Mouse (Mus musculus) hindbrain, postnatal 0 days (tissue): ENCODE results near the gene Rrp12. TPM values are rescaled to one million over a fixed set of nuclear protein-coding genes. Genes with fewer than 3 reads are reported as not detected.

Experiments used
- ATAC-seq: fragments of 200-750 bp; cut with Nextera tagmentation; 2 replicates; pipeline ENCODE4 v1.8.0; 2017; ENCODE audit warnings: mild to moderate bottlenecking, moderate TSS enrichment, moderate library complexity
- DNase-seq: peaks from one replicate; pipeline ENCODE4 v3.0.0-alpha.2; 2015; ENCODE audit warnings: low spot score
- H3K27ac ChIP-seq: fragments of 300-500 bp; sonication (generic); 2 replicates; pipeline ENCODE4 v1.5.1; 2014; ENCODE audit warnings: mild to moderate bottlenecking
- H3K27me3 ChIP-seq: fragments of 300-500 bp; sonication (generic); 2 replicates; pipeline ENCODE4 v1.6.1; 2014; ENCODE audit warnings: low read length, mixed read lengths; ENCODE audit not compliant: insufficient read depth
- H3K36me3 ChIP-seq: fragments of 300-500 bp; sonication (generic); 2 replicates; pipeline ENCODE4 v1.6.1; 2014; ENCODE audit warnings: low read length, mixed read lengths; ENCODE audit not compliant: insufficient read depth
- H3K4me1 ChIP-seq: fragments of 300-500 bp; sonication (generic); 2 replicates; pipeline ENCODE4 v1.6.1; 2014; ENCODE audit warnings: antibody characterized with exemption, low read length, mixed read lengths; ENCODE audit not compliant: insufficient read depth
- H3K4me2 ChIP-seq: fragments of 300-500 bp; sonication (generic); 2 replicates; pipeline ENCODE4 v1.6.1; 2014; ENCODE audit warnings: low read depth, mild to moderate bottlenecking, low read length, moderate library complexity, mixed read lengths
- H3K4me3 ChIP-seq: fragments of 300-500 bp; sonication (generic); 2 replicates; pipeline ENCODE4 v1.5.1; 2014; ENCODE audit warnings: low read length
- H3K9ac ChIP-seq: fragments of 300-500 bp; sonication (generic); replicated peaks from 2 replicates; pipeline ENCODE4 v1.6.1; 2014; ENCODE audit warnings: mild to moderate bottlenecking, low read length, moderate library complexity, mixed read lengths
- H3K9me3 ChIP-seq: fragments of 300-500 bp; sonication (generic); 2 replicates; pipeline ENCODE4 v1.6.1; 2016; ENCODE audit warnings: low read length, mixed read lengths
- CTCF ChIP-seq: IDR thresholded peaks from 2 replicates; pipeline ENCODE4 v1.5.1; 2016; ENCODE audit warnings: antibody characterized with exemption, control low read depth, low read depth
- WGBS: fragments of 180-500 bp; shearing (Covaris S2); extraction: QIAGEN DNeasy Blood & Tissue Kit; methylation state at CpG from one replicate; pipeline ENCODE4 v1.1.7; 2014; 5-methylcytosine and 5-hydroxymethylcytosine counted together
- polyA plus RNA-seq: library from polyadenylated mRNA; unstranded; fragments of >200 nt; fragmentation: Nextera tagmentation; extraction: Ambion mirVana; gene quantifications from 2 replicates; pipeline ENCODE4 v1.2.1, GENCODE M21; 2015
- total RNA-seq: library from RNA; depleted of rRNA; stranded (reverse); fragments of >200 nt; gene quantifications from 2 replicates; pipeline ENCODE4 v1.2.3, GENCODE M21; 2014

Rrp12 gene
- total and polyA plus RNA-seq, 2 experiments from 2014 or later: 12.3 to 19.2 TPM

DNA sequence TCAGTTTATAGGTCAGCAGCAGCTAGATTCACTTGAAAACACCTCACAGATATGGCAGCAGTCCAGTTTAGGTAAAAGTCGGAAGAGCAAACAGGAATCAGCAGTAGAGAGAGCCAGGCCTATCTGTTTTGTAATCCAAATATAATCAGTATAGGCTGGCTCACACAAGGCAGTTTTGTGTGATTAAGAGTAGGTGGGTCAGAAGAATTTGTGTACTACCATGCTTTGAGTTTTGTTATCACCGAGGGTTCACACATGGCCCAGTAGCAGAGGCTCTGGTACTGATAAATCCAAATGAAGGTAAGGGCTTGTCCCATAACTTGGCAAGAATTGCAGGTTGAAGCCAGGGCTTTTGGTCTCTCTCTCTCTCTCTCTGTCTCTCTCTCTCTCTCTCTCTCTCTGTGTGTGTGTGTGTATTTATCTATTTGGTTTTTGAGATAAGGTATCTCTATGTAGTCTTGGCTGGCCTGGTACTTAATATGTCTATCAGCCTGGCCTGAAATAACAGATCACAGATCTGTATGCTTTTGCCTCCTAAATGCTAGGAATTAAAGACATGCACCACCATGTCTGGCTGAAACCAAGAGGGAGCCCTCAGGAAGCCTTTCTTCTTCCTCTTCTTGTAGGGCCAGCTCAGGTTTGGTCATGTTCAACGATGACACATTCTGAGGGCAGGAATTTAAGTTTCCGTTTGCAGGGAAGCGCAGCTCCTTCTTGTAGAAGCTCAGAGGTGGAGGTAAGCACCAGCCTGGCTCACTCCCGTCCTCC lies 10.5 kb upstream of the Rrp12 start:
- no peak for TF ChIP-seq CTCF
- Histone ChIP-seq H3K36me3 (no peaks in the 10 kb centered on the region), H3K4me2 (no peak overlapping the region), H3K9ac (no peak overlapping the region), H3K27me3 (no peaks in the 10 kb centered on the region), H3K27ac (no peak overlapping the region), H3K4me1 (no peaks in the 10 kb centered on the region), H3K4me3 (no peak overlapping the region), H3K9me3 (no peaks in the 10 kb centered on the region)
- WGBS: 58% methylated on average over 6 of the region's 6 CpGs
- no peak for ATAC-seq
- DNase-seq: no peak

DNA sequence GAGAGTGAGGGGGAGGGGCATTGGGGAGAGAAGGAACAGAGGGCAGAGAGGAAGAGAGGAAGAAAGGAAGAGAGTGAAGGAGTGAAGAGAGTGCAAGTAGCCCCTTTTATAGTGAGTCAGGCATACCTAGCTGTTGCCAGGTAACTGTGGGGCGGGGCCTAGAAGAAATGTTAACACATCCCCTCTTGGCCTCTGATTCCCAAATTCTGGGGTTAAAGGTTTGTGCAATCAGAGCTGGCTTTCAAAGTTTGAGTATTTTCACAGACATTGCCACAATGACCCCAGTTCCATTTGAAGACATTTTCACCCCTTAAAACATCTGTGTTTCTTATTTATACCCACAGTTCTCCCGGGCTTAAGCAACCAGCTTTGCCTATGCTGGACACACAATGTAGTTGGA lies 9.3 kb upstream of the Rrp12 start:
- 92% methylated on average over 2 of the region's 2 CpGs for WGBS
- H3K9me3 ChIP-seq: no peaks in the 10 kb centered on the region
- no peak for TF ChIP-seq CTCF
- no peak overlapping the region for H3K9ac ChIP-seq
- H3K4me2 ChIP-seq: no peak overlapping the region
- H3K4me1 ChIP-seq: no peaks in the 10 kb centered on the region
- H3K4me3 ChIP-seq: no peak overlapping the region
- H3K27ac ChIP-seq: no peak overlapping the region
- ATAC-seq (no peak), DNase-seq (no peak)
- no peaks in the 10 kb centered on the region for H3K27me3 ChIP-seq
- H3K36me3 ChIP-seq: no peaks in the 10 kb centered on the region

DNA sequence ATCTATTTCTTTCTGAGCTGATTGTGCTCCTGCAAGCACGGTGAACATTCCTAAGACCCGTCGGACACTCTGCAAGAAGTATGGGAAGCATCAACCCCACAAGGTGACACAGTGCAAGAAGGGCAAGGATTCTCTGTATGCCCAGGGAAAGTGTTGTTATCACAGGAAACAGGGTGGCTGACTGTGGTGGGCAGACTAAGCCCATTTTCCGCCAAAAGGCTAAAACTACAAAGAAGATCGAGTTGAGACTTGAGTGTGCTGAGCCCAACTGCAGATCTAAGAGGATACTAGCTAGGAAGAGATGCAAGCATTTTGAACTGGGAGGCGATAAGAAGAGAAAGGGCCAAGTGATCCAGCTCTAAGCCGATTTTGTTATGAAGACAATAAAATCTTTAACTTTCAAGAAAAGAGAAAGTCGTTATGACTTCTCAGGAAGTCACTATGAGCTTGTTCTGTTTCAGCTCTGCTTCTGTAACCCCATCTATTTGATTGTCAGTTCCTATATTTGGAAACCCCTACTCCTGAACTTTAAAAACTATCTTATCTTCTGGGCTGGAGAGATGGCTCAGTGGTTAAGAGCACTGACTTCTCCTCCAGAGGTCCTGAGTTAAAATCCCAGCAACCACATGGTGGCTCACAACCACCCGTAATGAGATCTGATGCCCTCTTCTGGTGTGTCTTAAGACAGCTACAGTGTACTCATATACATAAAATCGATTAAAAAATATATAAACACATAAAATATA lies 7.0 kb upstream of the Rrp12 start:
- WGBS: 90% methylated on average over 10 of the region's 10 CpGs

DNA sequence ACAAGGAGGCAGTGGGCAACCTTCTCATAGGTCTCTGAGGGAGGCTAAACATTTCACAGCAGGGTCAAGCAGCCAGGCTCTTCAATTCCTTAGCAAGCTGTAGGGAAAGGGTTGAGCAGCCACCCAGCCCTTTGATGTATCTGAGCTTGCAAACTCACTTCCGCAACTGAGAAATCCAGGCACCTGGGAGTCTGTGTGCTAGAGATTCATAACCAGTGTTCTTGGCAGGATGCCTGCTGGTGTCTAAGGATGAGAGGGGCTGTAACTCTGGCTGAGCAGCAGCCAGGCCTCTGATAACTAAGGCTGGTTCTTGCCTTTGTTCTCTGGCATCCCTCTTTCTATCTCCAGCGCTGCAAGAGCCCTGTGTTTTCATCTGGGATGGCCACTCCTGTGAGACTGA lies 5.7 kb upstream of the Rrp12 start:
- no peak overlapping the region for H3K9ac ChIP-seq
- no peaks in the 10 kb centered on the region for H3K4me1 ChIP-seq
- H3K4me2 ChIP-seq: no peak overlapping the region
- no peaks in the 10 kb centered on the region for H3K9me3 ChIP-seq
- WGBS: 57% methylated on average over 2 of the region's 2 CpGs
- no peak for TF ChIP-seq CTCF
- H3K27ac ChIP-seq: no peak overlapping the region
- no peak overlapping the region for H3K4me3 ChIP-seq
- H3K27me3 ChIP-seq: no peaks in the 10 kb centered on the region
- ATAC-seq: no peak
- no peaks in the 10 kb centered on the region for H3K36me3 ChIP-seq
- no peak for DNase-seq

More for the DNA sequence above, 7.0 kb upstream of the Rrp12 start:
- Histone ChIP-seq H3K36me3 (no peaks in the 10 kb centered on the region), H3K4me1 (no peaks in the 10 kb centered on the region), H3K9ac (no peak overlapping the region), H3K27me3 (no peaks in the 10 kb centered on the region), H3K4me2 (no peak overlapping the region), H3K4me3 (no peak overlapping the region), H3K27ac (no peak overlapping the region), H3K9me3 (no peaks in the 10 kb centered on the region)
- DNase-seq (no peak), ATAC-seq (no peak)
- no peak for TF ChIP-seq CTCF

DNA sequence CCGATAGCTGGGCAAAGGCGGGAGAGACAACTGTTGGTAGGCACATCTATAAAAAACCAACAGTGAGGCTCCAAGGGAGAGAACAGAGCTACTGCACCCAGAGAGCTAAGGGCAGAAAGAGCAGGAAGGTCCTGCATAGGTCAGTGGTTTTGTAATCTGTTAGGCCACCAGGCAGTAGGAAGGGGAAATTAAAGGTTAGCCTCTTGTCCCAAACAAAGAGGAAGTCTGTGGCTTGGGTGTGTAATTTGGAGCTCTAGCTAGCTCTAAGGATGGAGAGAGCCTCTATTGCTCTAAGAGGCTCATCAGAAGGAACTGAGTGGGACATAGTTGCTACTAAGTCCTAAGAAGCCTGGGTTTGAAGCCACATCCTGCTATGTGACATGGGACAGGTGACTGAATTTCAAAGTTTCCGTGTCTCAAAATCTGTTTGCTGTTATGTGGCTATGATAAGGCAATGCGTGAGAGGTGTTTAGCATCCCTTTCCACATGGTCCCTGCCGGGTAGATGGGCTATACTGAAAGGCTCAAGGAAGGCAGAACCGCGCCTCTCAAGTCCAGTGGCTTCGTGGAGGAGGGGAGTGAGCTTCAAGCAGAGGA lies 4.6 kb upstream of the Rrp12 start:
- Histone ChIP-seq H3K4me3 (no peak overlapping the region), H3K9ac (no peak overlapping the region), H3K9me3 (no peaks in the 10 kb centered on the region), H3K4me1 (no peaks in the 10 kb centered on the region), H3K27ac (no peak overlapping the region), H3K27me3 (no peaks in the 10 kb centered on the region), H3K4me2 (no peak overlapping the region), H3K36me3 (no peaks in the 10 kb centered on the region)
- TF ChIP-seq CTCF: no peak
- 82% methylated on average over 8 of the region's 8 CpGs for WGBS
- no peak for DNase-seq
- no peak for ATAC-seq

- Histone ChIP-seq H3K9ac (no peak overlapping the region), H3K27ac (no peak overlapping the region), H3K4me2 (no peak overlapping the region), H3K4me1 (peaks cover 4% of the 10 kb centered on the region; the same call in 1 of the 2 replicates), H3K4me3 (no peak overlapping the region), H3K36me3 (no peaks in the 10 kb centered on the region), H3K9me3 (no peaks in the 10 kb centered on the region), H3K27me3 (no peaks in the 10 kb centered on the region)
- peak; percentile 73 for TF ChIP-seq CTCF
- 51% methylated on average over 4 of the region's 4 CpGs for WGBS
- DNase-seq (peak; percentile 68), ATAC-seq (no peak)
Observed at GRCm38 (mm10) chr19:41898860-41899259, 2.9 kb upstream of the Rrp12 start.
